Mouse (Mus musculus) heart, embryonic 15.5 days (tissue): ENCODE results near the gene Itpr1. TPM values are rescaled to one million over a fixed set of nuclear protein-coding genes. Genes with fewer than 3 reads are reported as not detected.
"Not testable (repeated sequence)": the region's sequence is repeated elsewhere in the genome, so short reads cannot be mapped to it uniquely, and the experiment has no call there.

Source experiments
- ATAC-seq: fragments of 200-750 bp; cut with Nextera tagmentation; replicated peaks from 2 replicates; pipeline ENCODE4 v1.8.0; 2017; ENCODE audit warnings: low read depth, moderate TSS enrichment; ENCODE audit not compliant: insufficient number of reproducible peaks, insufficient read depth, low FRiP score
- H3K27ac ChIP-seq: fragments of 300-500 bp; sonication (generic); 2 replicates; pipeline ENCODE4 v1.5.1; 2015; ENCODE audit warnings: mild to moderate bottlenecking, inconsistent platforms
- H3K27me3 ChIP-seq: fragments of 300-500 bp; sonication (generic); 2 replicates; pipeline ENCODE4 v1.6.1; 2015; ENCODE audit warnings: inconsistent platforms
- H3K36me3 ChIP-seq: fragments of 300-500 bp; sonication (generic); 2 replicates; pipeline ENCODE4 v1.6.1; 2015; ENCODE audit warnings: mild to moderate bottlenecking, inconsistent platforms
- H3K4me1 ChIP-seq: fragments of 300-500 bp; sonication (generic); replicated peaks from 2 replicates; pipeline ENCODE4 v1.6.1; 2015; ENCODE audit warnings: inconsistent platforms
- H3K4me2 ChIP-seq: fragments of 300-500 bp; sonication (generic); 2 replicates; pipeline ENCODE4 v1.6.1; 2015; ENCODE audit warnings: inconsistent platforms, mild to moderate bottlenecking, moderate library complexity
- H3K4me3 ChIP-seq: fragments of 300-500 bp; sonication (generic); 2 replicates; pipeline ENCODE4 v1.5.1; 2015; ENCODE audit warnings: mild to moderate bottlenecking, inconsistent platforms
- H3K9ac ChIP-seq: fragments of 300-500 bp; sonication (generic); 2 replicates; pipeline ENCODE4 v1.6.1; 2015; ENCODE audit warnings: mild to moderate bottlenecking, inconsistent platforms
- H3K9me3 ChIP-seq: fragments of 300-500 bp; sonication (generic); replicated peaks from 2 replicates; pipeline ENCODE4 v1.6.1; 2016; ENCODE audit warnings: inconsistent platforms
- WGBS: fragments of 180-500 bp; shearing (Covaris S2); methylation state at CpG from one replicate; pipeline ENCODE4 v1.1.7; 2015; ENCODE audit warnings: mixed read lengths; 5-methylcytosine and 5-hydroxymethylcytosine counted together
- polyA plus RNA-seq: library from polyadenylated mRNA; unstranded; fragments of >200 nt; fragmentation: Nextera tagmentation; extraction: Ambion mirVana; gene quantifications from 2 replicates; pipeline ENCODE4 v1.2.1, GENCODE M21; 2015

Gene Itpr1
- polyA plus RNA-seq, 1 experiment from 2014 or later: 11.4 TPM

GRCm38 (mm10) chr6:108554878-108555277 lies 342.0 kb downstream of the Itpr1 start:
- Histone ChIP-seq H3K9ac (no peak overlapping the region), H3K4me3 (no peak overlapping the region), H3K9me3 (no peaks in the 10 kb centered on the region), H3K4me1 (no peaks in the 10 kb centered on the region), H3K27me3 (no peaks in the 10 kb centered on the region), H3K36me3 (no peaks in the 10 kb centered on the region), H3K4me2 (no peak overlapping the region), H3K27ac (no peak overlapping the region)
- ATAC-seq: no peak
- WGBS: 80% methylated on average over 5 of the region's 5 CpGs

GRCm38 (mm10) chr6:108557576-108558322 lies 344.9 kb downstream of the Itpr1 start:
- Histone ChIP-seq H3K9ac (no peak overlapping the region), H3K36me3 (no peaks in the 10 kb centered on the region), H3K27ac (no peak overlapping the region), H3K4me1 (no peaks in the 10 kb centered on the region), H3K4me2 (no peak overlapping the region), H3K9me3 (no peaks in the 10 kb centered on the region), H3K4me3 (no peak overlapping the region), H3K27me3 (no peaks in the 10 kb centered on the region)
- ATAC-seq: no peak
- 81% methylated on average over 4 of the region's 4 CpGs for WGBS

- not testable (repeated sequence) for ATAC-seq, H3K4me1 ChIP-seq, H3K4me2 ChIP-seq, H3K4me3 ChIP-seq, H3K36me3 ChIP-seq, H3K27me3 ChIP-seq, H3K27ac ChIP-seq, H3K9me3 ChIP-seq, H3K9ac ChIP-seq
- 89% methylated on average over 4 of the region's 4 CpGs for WGBS
Observed at GRCm38 (mm10) chr6:108559226-108559625, 346.3 kb downstream of the Itpr1 start.

DNA sequence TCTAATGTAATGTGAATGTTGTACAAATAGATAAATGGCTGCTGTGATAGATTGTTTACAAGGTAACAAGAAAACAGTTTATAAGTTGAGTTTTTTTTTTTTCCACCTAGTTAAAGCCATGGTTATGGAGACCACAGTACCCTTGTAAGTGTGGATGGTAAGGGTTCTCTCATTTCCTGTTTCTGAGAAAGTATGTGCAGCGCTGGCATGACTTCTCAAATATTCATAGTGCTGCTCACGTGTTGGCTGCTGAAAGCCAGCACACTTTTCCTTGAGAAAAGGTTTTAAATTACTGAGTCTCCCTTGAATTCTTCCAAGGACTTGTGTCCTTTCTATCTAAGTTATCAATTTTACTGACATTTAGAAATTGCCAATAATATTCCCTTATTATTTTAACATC lies 350.1 kb downstream of the Itpr1 start:
- no peak overlapping the region for H3K9ac ChIP-seq
- no peak overlapping the region for H3K27ac ChIP-seq
- H3K9me3 ChIP-seq: no peaks in the 10 kb centered on the region
- no peak overlapping the region for H3K4me2 ChIP-seq
- no peak overlapping the region for H3K4me3 ChIP-seq
- no peaks in the 10 kb centered on the region for H3K4me1 ChIP-seq
- H3K27me3 ChIP-seq: no peaks in the 10 kb centered on the region
- ATAC-seq: no peak
- no peaks in the 10 kb centered on the region for H3K36me3 ChIP-seq
- 90% methylated on average over 2 of the region's 2 CpGs for WGBS

- H3K4me3 ChIP-seq, H3K36me3 ChIP-seq, ATAC-seq, H3K4me1 ChIP-seq, H3K9me3 ChIP-seq, H3K9ac ChIP-seq, H3K4me2 ChIP-seq, H3K27me3 ChIP-seq, H3K27ac ChIP-seq: not testable (repeated sequence)
- 70% methylated on average over 18 of the region's 18 CpGs for WGBS
Observed at GRCm38 (mm10) chr6:108565447-108565846, 352.6 kb downstream of the Itpr1 start.

DNA sequence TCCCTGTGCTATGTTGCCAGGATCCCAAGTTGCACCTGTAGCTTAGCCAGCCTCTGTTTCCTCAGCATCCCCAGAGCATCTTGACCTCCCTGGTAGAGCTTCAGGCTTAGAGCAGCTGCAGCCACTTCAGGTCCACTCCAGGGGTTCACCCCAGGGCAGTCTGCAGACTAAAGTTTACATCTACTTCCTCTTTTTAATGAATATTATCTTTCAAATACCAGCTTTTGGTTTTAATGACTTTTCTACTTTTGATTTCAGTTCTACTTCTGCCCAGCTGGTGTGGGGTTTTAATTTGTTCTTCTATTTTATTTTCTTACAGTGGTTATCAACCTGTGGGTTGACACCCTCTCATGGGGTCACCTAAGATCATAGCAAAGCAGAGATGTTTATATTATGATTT lies 353.7 kb downstream of the Itpr1 start:
- no peak overlapping the region for H3K27ac ChIP-seq
- H3K4me3 ChIP-seq: no peak overlapping the region
- no peak for ATAC-seq
- H3K4me2 ChIP-seq: no peak overlapping the region
- no peaks in the 10 kb centered on the region for H3K27me3 ChIP-seq
- peaks cover 15% of the 10 kb centered on the region for H3K4me1 ChIP-seq
- H3K36me3 ChIP-seq: no peaks in the 10 kb centered on the region
- no peaks in the 10 kb centered on the region for H3K9me3 ChIP-seq
- no peak overlapping the region for H3K9ac ChIP-seq

GRCm38 (mm10) chr6:108569460-108570187 lies 356.7 kb downstream of the Itpr1 start:
- H3K9ac ChIP-seq: no peak overlapping the region
- no peak for ATAC-seq
- H3K4me1 ChIP-seq: peaks cover 19% of the 10 kb centered on the region
- H3K36me3 ChIP-seq: no peaks in the 10 kb centered on the region
- no peaks in the 10 kb centered on the region for H3K27me3 ChIP-seq
- H3K4me2 ChIP-seq: no peak overlapping the region
- no peaks in the 10 kb centered on the region for H3K9me3 ChIP-seq
- 62% methylated on average over 7 of the region's 7 CpGs for WGBS
- no peak overlapping the region for H3K4me3 ChIP-seq
- peak overlapping the region; percentile 81; the same call in 1 of the 2 replicates for H3K27ac ChIP-seq

DNA sequence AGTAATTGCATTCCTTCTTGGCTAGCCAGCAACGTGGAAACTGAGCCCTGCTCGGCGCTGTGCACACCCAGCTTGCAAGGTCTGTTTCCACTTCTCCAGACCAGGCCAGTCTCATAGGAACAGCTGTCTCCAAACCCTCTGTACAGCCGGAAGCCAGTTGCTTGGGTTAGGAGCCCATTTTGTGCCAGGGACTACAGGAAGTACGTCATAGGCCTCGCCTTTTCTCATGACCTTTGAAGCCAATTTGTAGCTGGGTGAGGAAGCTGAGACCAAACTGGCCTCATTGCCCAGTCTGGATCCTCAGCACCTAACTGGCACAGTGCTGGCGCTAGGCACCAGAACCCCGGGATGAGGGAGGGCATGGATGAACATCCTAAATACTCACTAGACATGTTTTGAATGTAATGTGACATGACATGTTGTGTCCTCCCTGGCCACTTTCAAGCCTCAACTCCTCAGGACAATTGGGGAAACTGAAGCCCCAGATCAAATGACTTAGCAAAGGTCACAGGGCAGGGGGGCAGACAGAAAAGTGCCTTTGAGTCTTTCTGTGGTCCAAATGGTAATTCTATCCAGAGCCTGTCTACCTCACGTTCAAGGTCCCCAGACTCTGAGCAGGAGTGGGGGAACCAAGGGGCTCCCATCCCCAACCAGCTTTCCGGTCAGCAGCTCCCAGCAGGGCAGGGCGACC lies 357.6 kb downstream of the Itpr1 start:
- Histone ChIP-seq H3K27ac (peak overlapping the region; percentile 81), H3K36me3 (no peaks in the 10 kb centered on the region), H3K4me3 (peak overlapping the region; percentile 52), H3K9me3 (no peaks in the 10 kb centered on the region), H3K4me1 (peaks cover 19% of the 10 kb centered on the region), H3K9ac (peak overlapping the region; percentile 43), H3K27me3 (no peaks in the 10 kb centered on the region), H3K4me2 (peak overlapping the region; percentile 59)
- 37% methylated on average over 11 of the region's 11 CpGs for WGBS
- no peak for ATAC-seq

DNA sequence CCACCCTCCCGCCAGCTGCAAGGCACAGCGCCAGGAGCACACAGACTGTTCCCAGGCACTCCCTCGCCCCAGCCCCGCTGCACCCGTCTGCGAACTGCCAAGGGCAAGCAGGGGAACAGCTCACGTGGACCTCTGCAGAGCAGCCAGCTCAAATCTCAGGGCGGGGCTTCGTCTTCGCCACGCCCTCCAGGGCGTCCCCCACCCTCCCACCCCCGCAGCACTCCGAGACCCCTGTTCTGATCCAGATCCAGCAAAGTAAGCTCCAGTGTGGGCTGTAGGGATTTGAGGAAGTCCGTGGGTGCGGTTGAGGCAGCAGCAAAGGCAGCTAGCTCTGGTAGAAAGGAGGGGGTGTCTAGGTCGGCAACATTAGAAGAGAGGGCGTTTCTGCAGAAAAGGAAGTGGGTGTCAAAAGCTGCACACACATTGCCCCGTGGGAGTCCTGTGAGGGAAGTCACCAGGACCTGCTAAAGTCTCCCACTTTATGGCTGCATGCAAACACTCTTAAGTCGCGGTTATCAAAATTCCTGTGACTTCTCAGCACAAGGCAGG lies 358.2 kb downstream of the Itpr1 start:
- Histone ChIP-seq H3K4me1 (peaks cover 19% of the 10 kb centered on the region), H3K36me3 (no peaks in the 10 kb centered on the region)
- under 1% methylated on average over 21 of the region's 21 CpGs for WGBS

DNA sequence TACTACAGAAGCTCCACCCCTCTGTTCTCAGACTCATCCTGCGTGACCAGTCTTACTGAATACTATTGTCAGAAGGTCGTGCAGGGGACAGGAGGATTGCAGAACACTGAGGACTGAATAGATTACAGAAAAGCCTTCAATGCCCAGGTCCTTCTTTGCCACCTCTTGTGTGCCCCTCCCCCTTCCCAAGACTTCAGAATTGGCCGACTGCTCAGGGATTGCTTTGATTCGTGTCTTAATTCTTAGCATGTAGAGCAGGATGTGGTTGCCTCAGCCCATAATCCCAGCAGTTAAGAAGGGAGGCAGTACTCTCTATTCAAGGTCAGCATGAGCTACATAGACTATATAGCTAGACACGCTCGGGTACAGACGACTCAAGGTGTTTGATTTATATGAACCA lies 359.8 kb downstream of the Itpr1 start:
- H3K4me2 ChIP-seq: no peak overlapping the region
- no peak for ATAC-seq
- H3K9ac ChIP-seq: no peak overlapping the region
- no peak overlapping the region for H3K4me3 ChIP-seq
- no peaks in the 10 kb centered on the region for H3K9me3 ChIP-seq
- peaks cover 19% of the 10 kb centered on the region for H3K4me1 ChIP-seq
- H3K27ac ChIP-seq: no peak overlapping the region
- no peaks in the 10 kb centered on the region for H3K27me3 ChIP-seq
- WGBS: 61% methylated on average over 7 of the region's 7 CpGs
- H3K36me3 ChIP-seq: no peaks in the 10 kb centered on the region

More for the DNA sequence above, 358.2 kb downstream of the Itpr1 start:
- peak overlapping the region; percentile 52 for H3K4me3 ChIP-seq
- H3K27me3 ChIP-seq: no peaks in the 10 kb centered on the region
- peak overlapping the region; percentile 81 for H3K27ac ChIP-seq
- peak; percentile 92 for ATAC-seq
- H3K9ac ChIP-seq: peak overlapping the region; percentile 43
- peak overlapping the region; percentile 59 for H3K4me2 ChIP-seq
- H3K9me3 ChIP-seq: no peaks in the 10 kb centered on the region

- H3K4me3 ChIP-seq: no peak overlapping the region
- no peak overlapping the region for H3K4me2 ChIP-seq
- no peaks in the 10 kb centered on the region for H3K36me3 ChIP-seq
- no peaks in the 10 kb centered on the region for H3K9me3 ChIP-seq
- no peak for ATAC-seq
- WGBS: 89% methylated on average over 6 of the region's 6 CpGs
- H3K9ac ChIP-seq: no peak overlapping the region
- no peaks in the 10 kb centered on the region for H3K27me3 ChIP-seq
- no peak overlapping the region for H3K27ac ChIP-seq
- no peaks in the 10 kb centered on the region for H3K4me1 ChIP-seq
Observed at GRCm38 (mm10) chr6:108577056-108577455, 364.2 kb downstream of the Itpr1 start.
